Mouse (Mus musculus): ENCODE measurements around the gene Spock2.

DNA sequence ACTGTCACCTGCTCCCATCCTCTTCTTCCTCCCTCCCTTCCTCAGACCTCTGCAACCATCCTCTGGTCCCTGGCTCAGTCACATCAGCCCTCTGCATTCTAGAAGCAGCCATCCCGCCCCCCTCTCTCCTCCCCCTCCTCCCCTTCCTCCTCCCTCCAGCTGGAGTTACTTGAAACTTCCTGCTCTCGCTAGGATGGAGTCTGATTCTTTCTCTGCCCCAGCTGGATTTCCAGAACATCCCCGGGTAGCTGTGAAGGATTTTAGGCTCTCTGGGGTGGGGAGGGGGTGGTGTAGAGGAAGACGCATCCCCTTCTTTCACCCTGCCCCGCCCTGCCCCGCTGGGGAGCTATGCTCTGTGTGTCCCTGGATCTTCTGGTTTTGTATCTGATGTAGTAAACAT lies 27.5 kb downstream of the Spock2 start:
- TF ChIP-seq GATA1 (IDR thresholded peaks at IDR 0.05; ENCODE audit: borderline replicate concordance, low read length) (no peak), FLI1 (IDR thresholded peaks at IDR 0.05; ENCODE audit: low read length) (no peak)

All from megakaryocyte, embryonic 14.5 days (primary cell).